Mouse (Mus musculus) adrenal gland, adult 18-20 months (tissue): Measurements from ENCODE around the gene Tex2. TPM values are rescaled to one million over a fixed set of nuclear protein-coding genes. Genes with fewer than 3 reads are reported as not detected.

ENCODE experiments used
- DNase-seq, 2 experiments: peaks; one replicate each; pipeline ENCODE4 v3.0.0; 2021 to 2022; ENCODE audit warnings: low spot score in 2 of 2
- total RNA-seq, 2 experiments: library from RNA; stranded (reverse); gene quantifications; 1 replicate in 1 of 2; 2 replicates in 1 of 2; pipeline ENCODE4 v1.2.3; 2021

The Tex2 gene
- total RNA-seq, 2 experiments from 2014 or later: 52.1 to 54.2 TPM

GRCm38 (mm10) chr11:106461145-106461932 lies 151.9 kb downstream of the Tex2 start:
- DNase-seq: no peak

DNA sequence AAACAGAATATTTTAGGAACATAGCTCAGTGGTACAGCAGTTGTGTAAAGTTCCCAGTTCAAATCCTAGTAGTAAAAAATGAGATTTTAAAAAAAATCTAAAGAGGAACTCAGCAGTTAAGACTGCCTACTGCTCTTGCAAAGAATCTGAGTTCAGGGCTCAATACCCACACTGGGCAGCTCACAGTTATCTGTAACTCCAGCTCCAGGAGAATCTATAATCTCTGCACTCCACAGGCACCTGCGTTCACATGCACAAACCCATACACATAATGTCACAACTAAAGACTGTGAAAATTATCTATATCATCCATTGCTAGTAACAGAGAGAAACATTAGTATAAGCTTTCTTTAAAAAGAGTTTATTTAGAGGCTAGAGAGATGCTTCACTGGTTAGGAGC lies 152.6 kb downstream of the Tex2 start:
- DNase-seq: no peak

GRCm38 (mm10) chr11:106458540-106458939 lies 154.7 kb downstream of the Tex2 start:
- DNase-seq: no peak

Other genes starting within 250 kb of the Tex2 start
- gene Prr29, start 248.0 kb downstream of the Tex2 start, total RNA-seq: not detected
- gene Icam2, start 225.3 kb downstream of the Tex2 start, total RNA-seq: 10 to 100 TPM; 12.5 to 15.0 TPM
- gene Ern1, start 125.6 kb downstream of the Tex2 start, total RNA-seq: 100 to 1,000 TPM in 1 of 2 experiments, 10 to 100 TPM in 1; 74.1 to 154 TPM
- gene Pecam1, start 137.2 kb upstream of the Tex2 start, total RNA-seq: 10 to 100 TPM; 57.1 to 63.6 TPM
- 1 to 10 TPM in 1 of 2 experiments, under 1 TPM in 1; 0.83 to 1.2 TPM for gene Milr1, start 137.8 kb upstream of the Tex2 start, total RNA-seq
- gene Polg2, start 166.1 kb upstream of the Tex2 start, total RNA-seq: 1 to 10 TPM; 4.3 to 6.1 TPM
- gene Ddx5, start 175.8 kb upstream of the Tex2 start, total RNA-seq: 100 to 1,000 TPM; 828 to 881 TPM
- gene Cep95, start 175.8 kb upstream of the Tex2 start, total RNA-seq: 1 to 10 TPM; 7.6 to 8.4 TPM